Mouse (Mus musculus) kidney, embryonic 14.5 days (tissue): ENCODE data around the gene Tmem252. TPM values are rescaled to one million over a fixed set of nuclear protein-coding genes. Genes with fewer than 3 reads are reported as not detected.

Experiments
- ATAC-seq: fragments of 200-750 bp; cut with Nextera tagmentation; 2 replicates; pipeline ENCODE4 v1.8.0; 2017; ENCODE audit warnings: moderate number of reproducible peaks, mild to moderate bottlenecking, moderate TSS enrichment, moderate library complexity; ENCODE audit not compliant: low FRiP score, low TSS enrichment
- H3K27ac ChIP-seq: fragments of 300-500 bp; sonication (generic); 2 replicates; pipeline ENCODE4 v1.5.1; 2014; ENCODE audit warnings: low read depth, mild to moderate bottlenecking, low read length, moderate library complexity, mixed read lengths
- H3K27me3 ChIP-seq: fragments of 300-500 bp; sonication (generic); 2 replicates; pipeline ENCODE4 v1.6.1; 2014; ENCODE audit warnings: mild to moderate bottlenecking, low read length; ENCODE audit not compliant: control insufficient read depth, insufficient read depth
- H3K36me3 ChIP-seq: fragments of 300-500 bp; sonication (generic); 2 replicates; pipeline ENCODE4 v1.6.1; 2014; ENCODE audit warnings: low read length, mixed read lengths; ENCODE audit not compliant: control insufficient read depth, insufficient read depth
- H3K4me1 ChIP-seq: fragments of 300-500 bp; sonication (generic); 2 replicates; pipeline ENCODE4 v1.6.1; 2014; ENCODE audit warnings: low read length, mixed read lengths; ENCODE audit not compliant: control insufficient read depth, insufficient read depth
- H3K4me2 ChIP-seq: fragments of 300-500 bp; sonication (generic); replicated peaks from 2 replicates; pipeline ENCODE4 v1.6.1; 2014; ENCODE audit warnings: low read depth, mild to moderate bottlenecking, low read length
- H3K4me3 ChIP-seq: fragments of 300-500 bp; sonication (generic); 2 replicates; pipeline ENCODE4 v1.5.1; 2014; ENCODE audit warnings: mild to moderate bottlenecking, low read length
- H3K9ac ChIP-seq: fragments of 300-500 bp; sonication (generic); 2 replicates; pipeline ENCODE4 v1.6.1; 2014; ENCODE audit warnings: low read depth, mild to moderate bottlenecking, low read length, moderate library complexity
- H3K9me3 ChIP-seq: fragments of 300-500 bp; sonication (generic); 2 replicates; pipeline ENCODE4 v1.6.1; 2016; ENCODE audit warnings: low read length; ENCODE audit not compliant: control insufficient read depth
- WGBS: fragments of 180-500 bp; shearing (Covaris S2); extraction: QIAGEN DNeasy Blood & Tissue Kit; methylation state at CpG from one replicate; pipeline ENCODE4 v1.1.7; 2014; 5-methylcytosine and 5-hydroxymethylcytosine counted together
- polyA plus RNA-seq: library from polyadenylated mRNA; unstranded; fragments of >200 nt; fragmentation: Nextera tagmentation; extraction: Ambion mirVana; gene quantifications from 2 replicates; pipeline ENCODE4 v1.2.1, GENCODE M21; 2014

Gene Tmem252
- polyA plus RNA-seq, 1 experiment from 2014 or later, result 3.3 TPM

- 58% methylated on average over 10 of the region's 10 CpGs for WGBS
- Histone ChIP-seq H3K27ac (no peak overlapping the region), H3K9ac (no peak overlapping the region), H3K27me3 (no peaks in the 10 kb centered on the region), H3K4me2 (no peak overlapping the region), H3K4me1 (no peaks in the 10 kb centered on the region), H3K36me3 (no peaks in the 10 kb centered on the region), H3K4me3 (no peak overlapping the region), H3K9me3 (no peaks in the 10 kb centered on the region)
- no peak for ATAC-seq
These were observed 50.6 kb downstream of the Tmem252 start for GRCm38 (mm10) chr19:24724362-24724761.

- Histone ChIP-seq H3K9ac (no peak overlapping the region), H3K4me2 (no peak overlapping the region), H3K27ac (no peak overlapping the region), H3K9me3 (no peaks in the 10 kb centered on the region), H3K4me3 (no peak overlapping the region), H3K4me1 (0 out of 2 replicates have a peak, but pooled peaks cover 2% of the 10 kb centered on the region), H3K27me3 (no peaks in the 10 kb centered on the region), H3K36me3 (no peaks in the 10 kb centered on the region)
- WGBS, result 53% methylated on average over 5 of the region's 5 CpGs
- ATAC-seq, result no peak
These were observed 56.9 kb downstream of the Tmem252 start for GRCm38 (mm10) chr19:24730661-24731060.

Other genes starting within 250 kb of the Tmem252 start
- 52.9 and 54.6 TPM in 2 replicates for gene Fam122a, start 196.7 kb upstream of the Tmem252 start, polyA plus RNA-seq
- 3.1 and 3.3 TPM in 2 replicates for gene Pip5k1b, start 118.1 kb upstream of the Tmem252 start, polyA plus RNA-seq
- 1.8 and 2.4 TPM in 2 replicates for gene Pgm5, start 187.8 kb downstream of the Tmem252 start, polyA plus RNA-seq
- 307 and 366 TPM in 2 replicates for gene Gm10053, start 201.7 kb downstream of the Tmem252 start, polyA plus RNA-seq
- not detected in 2 replicates for gene Foxd4, start 227.2 kb downstream of the Tmem252 start, polyA plus RNA-seq